Mouse (Mus musculus) ovary, adult 18-20 months (tissue): ENCODE measurements around the gene Bcl2.
A peak's percentile ranks its signal among the peaks of the same experiment; 100 is the strongest.

ENCODE experiments used
- DNase-seq: peaks from one replicate; pipeline ENCODE4 v3.0.0; 2022; ENCODE audit warnings: low spot score, mixed read lengths

Gene Bcl2

GRCm38 (mm10) chr1:106664978-106665377, 49.1 kb downstream of the Bcl2 start:
- DNase-seq = no peak

- DNase-seq = no peak
These were observed 51.6 kb downstream of the Bcl2 start for GRCm38 (mm10) chr1:106662486-106662885.

GRCm38 (mm10) chr1:106658293-106658847, 55.7 kb downstream of the Bcl2 start:
- DNase-seq = no peak

GRCm38 (mm10) chr1:106656207-106656738, 57.8 kb downstream of the Bcl2 start:
- no peak for DNase-seq

DNA sequence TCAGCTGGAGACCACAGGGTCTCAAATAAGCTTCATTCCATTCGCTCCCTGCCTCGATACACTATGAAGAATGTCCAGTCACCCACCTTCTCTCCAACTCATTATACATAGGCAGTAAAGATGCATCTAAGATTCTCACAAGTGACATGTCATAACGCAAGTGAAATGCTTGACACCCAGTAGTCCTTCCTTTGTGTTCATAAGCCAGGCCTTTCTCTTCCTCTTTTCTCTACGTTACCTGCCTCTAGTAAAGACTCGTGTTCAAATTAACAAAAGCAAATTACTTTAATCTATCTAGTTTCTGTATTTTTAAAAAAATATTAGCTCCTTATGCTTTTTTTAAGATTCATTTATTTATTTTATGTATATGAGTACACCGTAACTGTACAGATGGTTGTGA, 59.8 kb downstream of the Bcl2 start:
- no peak for DNase-seq

DNA sequence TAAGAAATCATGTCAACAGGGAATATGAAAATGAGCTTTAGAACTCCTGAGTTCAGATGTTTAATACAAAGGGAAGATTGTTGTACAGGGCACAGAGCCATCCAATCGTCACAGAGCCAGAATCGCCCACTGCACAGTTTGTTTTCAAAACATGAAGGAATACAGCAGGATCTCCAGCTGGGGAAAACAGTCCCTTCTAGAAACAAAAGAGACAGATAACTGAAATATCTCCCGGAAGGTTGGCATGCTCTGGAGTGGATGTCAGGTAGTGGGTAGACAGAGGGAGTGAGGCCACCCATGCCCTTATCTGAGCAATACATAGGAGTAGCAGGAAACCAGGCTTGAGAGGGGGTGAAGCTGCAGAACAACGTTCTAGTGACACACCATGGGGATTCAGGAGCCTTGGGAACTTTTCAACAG, 60.6 kb downstream of the Bcl2 start:
- DNase-seq = peak; percentile 48

GRCm38 (mm10) chr1:106651211-106651610, 62.9 kb downstream of the Bcl2 start:
- no peak for DNase-seq

GRCm38 (mm10) chr1:106650427-106650826, 63.6 kb downstream of the Bcl2 start:
- DNase-seq = no peak

- DNase-seq = no peak
These were observed 66.7 kb downstream of the Bcl2 start for GRCm38 (mm10) chr1:106647336-106647735.

DNA sequence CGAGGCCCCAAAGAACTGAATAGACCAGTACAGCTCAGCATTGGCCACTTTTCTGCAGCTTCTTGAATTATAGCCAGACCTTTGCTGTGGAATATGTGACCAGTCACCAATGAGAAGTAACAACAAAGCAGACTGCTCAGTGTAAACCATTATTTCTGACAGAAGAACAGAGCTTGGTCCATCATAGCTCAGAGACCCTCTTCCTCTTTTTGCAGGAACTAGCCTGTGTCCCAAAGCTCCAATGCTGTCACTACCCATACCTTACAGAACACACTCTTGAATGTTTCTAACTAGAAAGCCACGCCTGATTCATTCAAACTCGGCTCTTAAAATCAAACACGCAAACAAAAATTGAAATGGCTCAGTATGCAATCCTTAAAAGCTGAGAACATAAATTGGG, 69.5 kb downstream of the Bcl2 start:
- DNase-seq = no peak

GRCm38 (mm10) chr1:106643527-106643926, 70.5 kb downstream of the Bcl2 start:
- no peak for DNase-seq

DNA sequence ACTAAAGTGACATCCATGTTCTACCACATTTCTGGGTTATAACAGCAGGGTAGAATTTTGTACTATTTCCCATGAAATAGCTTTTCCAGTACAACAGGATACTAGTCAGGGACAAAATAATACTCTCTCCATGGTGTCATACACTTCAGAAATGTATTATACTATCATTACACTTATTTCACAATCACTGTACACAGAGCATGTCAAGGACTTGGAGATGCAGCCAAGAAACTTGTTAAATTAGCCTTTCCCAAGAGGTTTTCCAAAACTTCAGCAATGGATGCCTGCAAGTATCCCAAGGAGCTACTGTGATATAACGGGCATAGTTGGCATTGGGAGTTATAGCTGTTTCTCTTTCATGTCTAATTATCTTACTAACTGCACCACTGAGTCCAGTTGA, 73.5 kb downstream of the Bcl2 start:
- no peak for DNase-seq

DNA sequence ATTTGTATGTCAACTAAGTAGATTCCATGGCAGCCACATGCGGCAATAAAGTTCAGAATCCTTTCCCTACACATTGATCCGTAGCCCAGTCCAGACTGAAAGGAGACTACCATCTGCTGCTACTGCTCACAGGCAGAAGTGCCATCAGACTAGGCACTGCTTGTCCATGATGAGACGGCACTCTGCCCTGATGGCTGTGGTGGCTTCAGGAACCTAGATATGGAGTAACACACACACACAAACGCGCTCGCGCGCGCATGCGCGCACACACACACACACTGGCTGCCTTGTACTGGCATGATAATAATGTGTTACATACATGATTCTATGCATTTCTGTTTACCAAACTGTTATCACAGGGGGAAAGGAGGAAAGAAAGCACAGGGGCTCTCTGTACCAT, 76.4 kb downstream of the Bcl2 start:
- no peak for DNase-seq

DNA sequence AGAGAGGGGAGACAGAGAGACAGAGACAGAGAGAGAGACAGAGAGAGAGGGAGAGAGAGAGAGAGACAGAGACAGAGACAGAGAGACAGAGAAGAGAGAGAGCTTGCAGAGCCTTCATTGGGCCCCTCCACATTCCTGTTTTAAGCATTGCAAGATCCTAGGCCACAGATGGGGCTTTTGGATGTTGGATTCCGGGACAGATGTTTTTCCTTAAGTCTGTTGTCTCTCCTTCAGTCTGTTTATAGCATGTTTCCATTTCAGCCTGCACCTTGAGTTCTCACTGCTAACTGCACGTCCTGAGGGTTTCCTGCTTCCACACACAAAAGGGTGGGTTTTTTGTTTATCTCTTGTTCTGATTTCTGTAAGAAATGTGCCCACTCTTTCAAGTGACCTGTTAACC, 77.4 kb downstream of the Bcl2 start:
- no peak for DNase-seq

DNA sequence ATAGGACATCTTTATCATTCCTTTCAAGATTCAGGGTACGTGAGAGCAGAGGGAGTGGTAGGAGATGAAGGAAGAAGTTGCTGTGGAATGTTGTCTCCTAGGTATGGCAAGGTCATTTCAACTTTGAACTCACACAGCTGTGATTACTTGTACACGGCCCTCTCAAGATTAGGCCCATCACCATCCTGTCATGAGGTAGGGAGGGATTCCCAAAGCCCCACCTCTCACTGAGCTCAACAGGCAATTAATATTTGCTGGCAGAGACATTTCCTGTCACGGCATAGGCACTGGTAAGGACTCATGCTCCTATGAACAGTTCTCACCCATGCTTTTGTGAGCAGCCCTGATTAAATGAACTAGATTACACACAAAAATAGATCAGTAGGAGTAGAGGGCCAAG, 80.9 kb downstream of the Bcl2 start:
- DNase-seq = no peak

DNA sequence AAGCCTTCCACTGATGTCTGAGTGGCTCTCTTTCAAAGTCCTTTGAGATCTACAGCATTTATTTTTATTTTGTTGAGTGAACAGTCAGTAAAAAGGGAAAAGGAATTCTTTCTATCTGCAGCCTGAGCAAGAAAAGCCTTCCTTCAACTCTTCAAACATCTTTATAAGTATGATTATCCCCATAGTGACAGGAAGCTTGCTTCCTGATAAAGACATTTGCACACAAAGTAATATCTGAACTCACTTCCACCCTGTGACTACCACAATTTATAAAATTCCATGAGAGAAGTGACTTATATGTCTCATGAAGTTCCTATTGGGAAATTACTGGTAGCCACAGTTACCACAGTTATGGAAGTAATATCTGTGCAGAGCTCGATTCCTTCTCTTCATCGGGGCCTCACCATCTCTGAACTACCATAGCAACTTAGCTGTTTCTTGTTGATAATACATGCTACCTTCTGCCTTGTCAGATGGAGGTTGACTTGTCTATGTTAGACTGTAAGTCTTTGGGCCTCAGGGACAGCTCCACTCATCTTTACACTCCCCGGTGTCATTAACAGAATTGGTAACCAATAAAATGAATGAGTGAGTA, 82.1 kb downstream of the Bcl2 start:
- DNase-seq = no peak

GRCm38 (mm10) chr1:106630973-106631372, 83.1 kb downstream of the Bcl2 start:
- no peak for DNase-seq

DNA sequence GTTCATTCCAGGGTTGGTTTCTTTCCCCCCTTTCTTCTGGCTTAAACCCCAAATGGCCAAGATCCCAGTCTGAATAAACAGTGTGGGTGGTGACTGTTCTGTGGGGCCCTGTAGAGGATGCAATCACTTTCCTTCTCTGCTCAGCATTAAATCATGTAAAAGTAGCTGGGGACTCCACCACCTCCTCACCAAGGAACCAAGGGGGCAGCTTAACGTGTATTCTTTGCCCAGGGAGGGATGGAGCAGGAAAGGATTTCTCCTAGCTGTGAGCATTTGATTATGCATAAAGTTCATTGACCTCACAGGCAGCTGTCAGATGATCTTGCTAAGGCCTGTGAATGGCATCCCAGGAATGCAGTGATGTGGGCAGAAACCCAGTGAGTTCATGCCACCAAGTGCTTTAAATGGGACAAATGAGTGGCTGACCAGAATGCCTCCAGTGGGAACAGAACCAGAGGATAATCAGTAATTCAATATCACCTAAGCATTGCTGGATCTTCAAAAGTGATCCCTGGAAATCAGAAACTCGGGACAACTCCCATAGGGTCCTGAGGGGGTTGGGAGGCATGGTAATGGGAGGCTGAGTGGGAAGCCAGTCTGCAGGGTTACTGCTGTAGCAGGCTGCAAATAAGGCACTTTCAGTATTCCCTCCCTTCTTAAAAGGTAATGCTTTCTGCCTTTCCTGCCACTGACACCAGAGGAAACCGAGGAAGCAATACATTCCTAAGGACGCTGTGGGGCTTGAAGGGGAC, 84.0 kb downstream of the Bcl2 start:
- DNase-seq = no peak

DNA sequence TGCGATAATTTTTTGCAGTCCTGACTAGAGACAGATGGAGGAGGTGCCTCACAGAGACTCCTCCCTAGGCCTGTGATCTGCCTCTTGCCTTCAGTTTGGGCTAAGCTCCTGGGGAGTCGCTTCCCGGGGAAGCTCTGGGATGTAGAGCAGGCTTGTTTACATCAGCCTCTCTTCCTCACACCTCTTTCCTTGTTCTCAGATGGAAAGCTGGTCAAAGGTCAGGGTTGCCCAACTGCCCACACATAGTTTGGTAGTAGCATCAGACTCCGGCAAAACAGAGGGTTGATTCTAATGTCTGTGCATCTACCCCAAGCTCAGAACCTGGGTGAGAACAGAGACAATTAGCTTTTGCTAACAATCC, 84.6 kb downstream of the Bcl2 start:
- no peak for DNase-seq

- no peak for DNase-seq
These were observed 85.2 kb downstream of the Bcl2 start for GRCm38 (mm10) chr1:106628718-106629469.

- DNase-seq = no peak
These were observed 85.8 kb downstream of the Bcl2 start for GRCm38 (mm10) chr1:106628279-106628678.

- DNase-seq = no peak
These were observed 86.8 kb downstream of the Bcl2 start for GRCm38 (mm10) chr1:106627241-106627640.
